Mouse (Mus musculus): ENCODE measurements at regions not wholly inside any gene's neighbourhood (a gene's known extent, or its start where the extent isn't known, plus 50 kb on each side); places are given as distances from the start of the nearest gene placed in this dataset.
A peak's percentile ranks its signal among the peaks of the same experiment; 100 is the strongest.

- Histone ChIP-seq H3K4me1 (ENCODE audit: control insufficient read depth, insufficient read depth, low read length) (no peaks in the 10 kb centered on the region), H3K36me3 (ENCODE audit: control insufficient read depth, insufficient read depth, low read length) (no peaks in the 10 kb centered on the region), H3K4me3 (ENCODE audit: insufficient read depth, low read depth, low read length) (no peak overlapping the region), H3K27me3 (replicated peaks; ENCODE audit: control insufficient read depth, insufficient read depth, low read length) (no peaks in the 10 kb centered on the region), H3K27ac (ENCODE audit: insufficient read depth, low read depth, low read length) (no peak overlapping the region)
- WGBS: 53% methylated on average over 7 of the region's 7 CpGs
- TF ChIP-seq CTCF (conservative IDR thresholded peaks at IDR 0.05; ENCODE audit: insufficient read depth, insufficient read length, low read depth, low read length) (no peak), POLR2A (IDR thresholded peaks at IDR 0.05; ENCODE audit: low read depth, low read length) (no peak)
- no peak for DNase-seq
Measured at GRCm38 (mm10) chr11:19351243-19351787, 332.5 kb upstream of the Meis1 start.

- 86% methylated on average over 3 of the region's 3 CpGs for WGBS
- Histone ChIP-seq H3K4me1 (ENCODE audit: control insufficient read depth, insufficient read depth, low read length) (no peaks in the 10 kb centered on the region), H3K27ac (ENCODE audit: insufficient read depth, low read depth, low read length) (no peak overlapping the region), H3K36me3 (ENCODE audit: control insufficient read depth, insufficient read depth, low read length) (no peaks in the 10 kb centered on the region), H3K27me3 (replicated peaks; ENCODE audit: control insufficient read depth, insufficient read depth, low read length) (no peaks in the 10 kb centered on the region), H3K4me3 (ENCODE audit: insufficient read depth, low read depth, low read length) (no peak overlapping the region)
- TF ChIP-seq POLR2A (IDR thresholded peaks at IDR 0.05; ENCODE audit: low read depth, low read length) (no peak), CTCF (conservative IDR thresholded peaks at IDR 0.05; ENCODE audit: insufficient read depth, insufficient read length, low read depth, low read length) (no peak)
- DNase-seq: no peak
Measured at GRCm38 (mm10) chr11:19353706-19354105, 334.9 kb upstream of the Meis1 start.

DNA sequence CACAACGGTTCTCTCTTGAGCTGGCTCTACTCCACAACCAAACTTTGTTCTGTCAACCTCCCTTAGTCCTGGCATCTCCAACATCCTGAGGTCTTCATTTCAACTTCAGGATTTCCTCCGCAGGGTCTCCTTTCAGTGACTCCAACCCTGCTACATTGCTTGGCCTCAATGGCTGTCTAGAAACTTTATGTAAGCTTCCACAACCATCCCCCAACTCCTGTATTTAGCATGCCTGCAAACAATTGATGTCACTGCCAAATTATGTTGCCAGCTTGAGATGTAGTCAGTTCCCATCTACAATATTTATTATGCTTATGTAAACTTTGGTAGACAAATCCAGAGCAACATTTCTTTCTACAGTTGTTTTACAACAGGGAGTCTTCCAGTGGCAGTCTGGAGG lies 336.4 kb upstream of the Meis1 start:
- Histone ChIP-seq H3K36me3 (ENCODE audit: control insufficient read depth, insufficient read depth, low read length) (no peaks in the 10 kb centered on the region), H3K4me3 (ENCODE audit: insufficient read depth, low read depth, low read length) (no peak overlapping the region), H3K4me1 (ENCODE audit: control insufficient read depth, insufficient read depth, low read length) (no peaks in the 10 kb centered on the region), H3K27me3 (replicated peaks; ENCODE audit: control insufficient read depth, insufficient read depth, low read length) (no peaks in the 10 kb centered on the region), H3K27ac (ENCODE audit: insufficient read depth, low read depth, low read length) (no peak overlapping the region)
- no peak for DNase-seq
- TF ChIP-seq CTCF (conservative IDR thresholded peaks at IDR 0.05; ENCODE audit: insufficient read depth, insufficient read length, low read depth, low read length) (no peak), POLR2A (IDR thresholded peaks at IDR 0.05; ENCODE audit: low read depth, low read length) (no peak)
- WGBS: 64% methylated on average over 2 of the region's 2 CpGs

- no peak for DNase-seq
- H3K4me3 ChIP-seq (ENCODE audit: insufficient read depth, low read depth, low read length): no peak overlapping the region
- H3K27me3 ChIP-seq (replicated peaks; ENCODE audit: control insufficient read depth, insufficient read depth, low read length): no peaks in the 10 kb centered on the region
- H3K4me1 ChIP-seq (ENCODE audit: control insufficient read depth, insufficient read depth, low read length): no peaks in the 10 kb centered on the region
- H3K36me3 ChIP-seq (ENCODE audit: control insufficient read depth, insufficient read depth, low read length): no peaks in the 10 kb centered on the region
- H3K27ac ChIP-seq (ENCODE audit: insufficient read depth, low read depth, low read length): no peak overlapping the region
- TF ChIP-seq CTCF (conservative IDR thresholded peaks at IDR 0.05; ENCODE audit: insufficient read depth, insufficient read length, low read depth, low read length) (no peak), POLR2A (IDR thresholded peaks at IDR 0.05; ENCODE audit: low read depth, low read length) (no peak)
- WGBS: 29% methylated on average over 2 of the region's 2 CpGs
Measured at GRCm38 (mm10) chr11:19356151-19356550, 337.4 kb upstream of the Meis1 start.

- WGBS: 61% methylated on average over 1 of the region's 1 CpGs
- DNase-seq: no peak
- Histone ChIP-seq H3K36me3 (ENCODE audit: control insufficient read depth, insufficient read depth, low read length) (no peaks in the 10 kb centered on the region), H3K4me1 (ENCODE audit: control insufficient read depth, insufficient read depth, low read length) (no peaks in the 10 kb centered on the region), H3K4me3 (ENCODE audit: insufficient read depth, low read depth, low read length) (no peak overlapping the region), H3K27me3 (replicated peaks; ENCODE audit: control insufficient read depth, insufficient read depth, low read length) (no peaks in the 10 kb centered on the region), H3K27ac (ENCODE audit: insufficient read depth, low read depth, low read length) (no peak overlapping the region)
- no peak for TF ChIP-seq POLR2A (IDR thresholded peaks at IDR 0.05; ENCODE audit: low read depth, low read length)
- no peak for TF ChIP-seq CTCF (conservative IDR thresholded peaks at IDR 0.05; ENCODE audit: insufficient read depth, insufficient read length, low read depth, low read length)
Measured at GRCm38 (mm10) chr11:19369152-19369551, 350.4 kb upstream of the Meis1 start.

DNA sequence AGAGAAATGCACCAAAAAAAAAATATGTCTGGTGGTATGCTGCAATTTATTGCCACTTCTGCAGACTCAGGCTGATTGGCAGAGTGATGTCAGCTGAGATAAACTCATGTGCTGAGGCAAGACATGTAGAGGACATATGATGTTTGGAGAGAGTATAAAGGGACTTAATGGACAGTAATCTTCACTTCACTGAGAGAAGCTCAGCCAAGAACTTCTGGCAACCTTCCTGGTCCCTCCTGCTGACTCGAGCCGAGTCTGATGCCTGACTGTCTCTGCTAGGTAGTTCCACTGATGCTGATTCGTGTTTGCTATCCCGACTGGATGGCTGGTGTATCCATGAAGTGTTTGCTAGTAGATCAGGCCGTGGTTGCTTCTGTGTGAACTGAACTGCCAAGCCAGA lies 354.7 kb upstream of the Meis1 start:
- DNase-seq: no peak
- no peak overlapping the region for H3K4me3 ChIP-seq (ENCODE audit: insufficient read depth, low read depth, low read length)
- no peaks in the 10 kb centered on the region for H3K36me3 ChIP-seq (ENCODE audit: control insufficient read depth, insufficient read depth, low read length)
- WGBS: 59% methylated on average over 5 of the region's 5 CpGs
- no peaks in the 10 kb centered on the region for H3K27me3 ChIP-seq (replicated peaks; ENCODE audit: control insufficient read depth, insufficient read depth, low read length)
- no peaks in the 10 kb centered on the region for H3K4me1 ChIP-seq (ENCODE audit: control insufficient read depth, insufficient read depth, low read length)
- TF ChIP-seq POLR2A (IDR thresholded peaks at IDR 0.05; ENCODE audit: low read depth, low read length) (no peak), CTCF (conservative IDR thresholded peaks at IDR 0.05; ENCODE audit: insufficient read depth, insufficient read length, low read depth, low read length) (no peak)
- H3K27ac ChIP-seq (ENCODE audit: insufficient read depth, low read depth, low read length): no peak overlapping the region

GRCm38 (mm10) chr11:19380935-19381334 lies 362.1 kb upstream of the Meis1 start:
- H3K27ac ChIP-seq (ENCODE audit: insufficient read depth, low read depth, low read length): no peak overlapping the region
- no peak for TF ChIP-seq POLR2A (IDR thresholded peaks at IDR 0.05; ENCODE audit: low read depth, low read length)
- no peak for TF ChIP-seq CTCF (conservative IDR thresholded peaks at IDR 0.05; ENCODE audit: insufficient read depth, insufficient read length, low read depth, low read length)
- DNase-seq: peak; percentile 1
- no peak overlapping the region for H3K4me3 ChIP-seq (ENCODE audit: insufficient read depth, low read depth, low read length)
- 47% methylated on average over 2 of the region's 2 CpGs for WGBS
- no peaks in the 10 kb centered on the region for H3K36me3 ChIP-seq (ENCODE audit: control insufficient read depth, insufficient read depth, low read length)
- H3K4me1 ChIP-seq (ENCODE audit: control insufficient read depth, insufficient read depth, low read length): no peaks in the 10 kb centered on the region
- no peaks in the 10 kb centered on the region for H3K27me3 ChIP-seq (replicated peaks; ENCODE audit: control insufficient read depth, insufficient read depth, low read length)

Measured in kidney, adult 2 months (tissue).